ENCODE assay signal across 17 mouse cellular contexts in the genomic region with DNA sequence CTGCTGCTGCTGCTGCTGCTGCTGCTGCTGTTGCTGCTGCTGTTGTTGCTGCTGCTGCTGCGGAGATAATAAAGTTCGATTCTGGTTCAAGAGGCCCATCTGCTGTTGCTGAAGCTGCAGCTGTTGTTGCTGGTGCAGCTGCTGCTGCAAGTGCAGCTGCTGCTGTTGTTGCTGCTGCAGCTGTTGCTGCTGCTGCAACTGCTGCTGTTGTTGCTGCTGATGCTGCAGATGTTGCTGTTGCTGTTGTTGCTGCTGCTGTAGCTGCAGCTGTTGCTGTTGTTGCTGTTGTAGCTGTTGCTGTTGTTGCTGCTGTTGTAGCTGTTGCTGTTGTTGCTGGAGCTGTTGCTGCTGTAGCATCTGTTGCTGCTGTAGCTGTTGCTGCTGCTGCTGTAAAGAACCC. TPM values are rescaled to one million over a fixed set of nuclear protein-coding genes. Genes with fewer than 3 reads are reported as not detected.
"Had no signal": no experiment of that assay in that cellular context is flagged by ENCODE, and none has a peak within 500 bp of the region (broad histone marks: within the 10 kb centered on the region; RNA-seq: fewer than 3 reads in every experiment).

No protein-coding gene starts in this region.

- H3K4me3 ChIP-seq: midbrain, embryonic 10.5 days; midbrain, embryonic 12.5 days; neural tube, embryonic 12.5 days; stomach, embryonic 15.5 days had no signal

- DNase-seq: lung, adult 18-20 months; lung, embryonic 14.5 days; lung, postnatal 10 days; midbrain, embryonic 14.5 days; right cerebral cortex, postnatal 14 days; thymus, adult 2 months; thymus, postnatal 25 days; thymus, postnatal 4 days had no signal

- H3K27ac ChIP-seq: midbrain, embryonic 10.5 days; midbrain, embryonic 12.5 days; neural tube, embryonic 12.5 days; stomach, embryonic 15.5 days; stomach, postnatal 0 days had no signal

- H3K4me1 ChIP-seq: midbrain, embryonic 10.5 days; midbrain, embryonic 12.5 days; neural tube, embryonic 12.5 days; stomach, embryonic 15.5 days had no signal

- H3K4me2 ChIP-seq: lung, embryonic 14.5 days; midbrain, embryonic 12.5 days; neural tube, embryonic 12.5 days; stomach, embryonic 15.5 days had no signal

- ATAC-seq: midbrain, embryonic 16.5 days had no signal

- H3K27me3 ChIP-seq: midbrain, embryonic 12.5 days; neural tube, embryonic 12.5 days; stomach, embryonic 15.5 days had no signal

- H3K9me3 ChIP-seq: midbrain, embryonic 10.5 days; midbrain, embryonic 12.5 days; neural tube, embryonic 12.5 days; stomach, embryonic 15.5 days had no signal

- H3K9ac ChIP-seq: lung, embryonic 14.5 days; midbrain, embryonic 12.5 days; neural tube, embryonic 12.5 days; stomach, embryonic 15.5 days had no signal

RNA-seq across cellular contexts. Expression of a gene that starts 35.9 kb away (rescaled TPM):
- total RNA-seq: megakaryocyte-erythroid progenitor cell, adult 5-6 weeks had no signal
- polyA plus RNA-seq: lung, embryonic 16.5 days; stomach, embryonic 15.5 days; stomach, postnatal 0 days had no signal

RNA-seq across cellular contexts. Expression of a gene that starts 53.2 kb away (rescaled TPM):
- total RNA-seq: megakaryocyte, adult 5-6 weeks; megakaryocyte-erythroid progenitor cell, adult 5-6 weeks had no signal
